Mouse (Mus musculus) liver, adult 2 months (tissue): ENCODE data around the gene Denr.

Experiments
- CTCF ChIP-seq: fragments of 200-500 bp; IDR thresholded peaks from 2 replicates; pipeline ENCODE4 v1.5.1; 2011; ENCODE audit warnings: low read depth, low read length, control low read depth
- POLR2A ChIP-seq: fragments of 200-500 bp; IDR thresholded peaks from 2 replicates; pipeline ENCODE4 v1.6.1; 2011; ENCODE audit warnings: low read length, control low read depth; ENCODE audit not compliant: insufficient read depth; ENCODE audit errors: extremely low read depth

DNA sequence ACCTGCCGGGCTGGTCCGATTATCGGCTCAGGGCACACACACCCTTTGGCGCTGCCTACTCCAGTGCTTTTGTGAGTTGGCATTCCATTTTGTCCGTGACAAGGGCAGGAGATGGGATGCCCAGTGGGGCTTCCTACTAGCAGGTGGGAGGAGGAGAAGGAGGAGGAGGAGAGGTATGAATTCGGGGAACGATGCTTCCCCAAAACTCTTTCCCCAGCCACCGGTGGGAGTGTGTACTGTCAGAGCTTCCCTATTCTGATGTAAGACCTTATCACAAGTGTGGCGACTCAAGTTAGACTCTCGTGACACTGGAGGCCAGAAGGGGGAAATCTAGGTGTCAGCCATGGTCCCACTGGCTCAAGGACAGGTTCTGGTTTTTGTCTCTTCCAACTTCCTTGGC lies 22.6 kb upstream of the Denr start:
- no peak for TF ChIP-seq CTCF
- no peak for TF ChIP-seq POLR2A
